Mouse (Mus musculus): ENCODE data around the gene Napsa.

Gene Napsa

DNA sequence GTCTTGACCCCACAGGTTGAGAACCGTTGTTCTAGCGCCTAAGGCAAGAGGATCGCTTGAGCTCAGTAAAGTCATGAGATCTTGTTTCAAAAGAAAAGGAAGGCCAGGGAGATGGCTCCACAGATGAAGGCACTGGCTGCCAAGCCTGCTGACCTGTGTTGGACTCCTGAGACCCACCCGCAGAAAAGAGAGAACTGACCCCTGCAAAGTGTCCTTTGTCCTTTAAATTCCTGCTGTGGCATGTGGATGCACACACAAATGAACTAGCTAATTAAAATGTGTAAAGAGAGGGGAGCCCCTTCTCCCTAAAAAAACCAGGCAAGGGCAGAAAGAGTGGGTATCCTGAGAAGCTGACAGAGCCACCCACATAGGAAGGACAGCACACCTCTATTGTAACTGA is 369 bp upstream of the Napsa start:
- DNase-seq (ENCODE audit: low spot score in 2 of 2), result no peak

DNA sequence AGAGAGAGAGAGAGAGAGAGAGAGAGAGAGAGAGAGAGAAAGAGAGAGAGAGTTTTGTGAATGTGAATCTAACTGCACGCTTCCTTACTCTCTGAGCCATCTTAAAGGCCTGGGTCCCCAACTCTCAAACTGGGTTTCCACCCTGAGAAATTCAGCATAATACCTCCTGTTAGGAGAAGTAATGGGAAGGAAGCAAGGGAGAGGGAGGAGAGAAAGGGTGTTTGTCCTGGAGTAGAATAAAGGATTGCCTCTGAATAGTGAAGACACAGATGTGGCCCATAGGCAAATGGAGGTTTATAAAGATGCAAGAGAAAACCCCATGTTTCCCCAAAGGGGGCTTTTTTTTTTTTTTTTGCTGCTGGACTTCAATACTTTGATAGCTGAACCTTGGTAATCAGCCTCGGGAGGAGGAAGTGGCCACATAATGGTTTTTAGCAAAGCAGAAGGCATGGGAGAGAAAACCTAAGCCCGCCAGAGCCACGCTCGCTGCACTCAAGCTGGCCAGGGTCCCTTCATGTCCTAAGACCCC is 840 bp downstream of the Napsa start:
- no peak for DNase-seq (ENCODE audit: low spot score in 2 of 2)

DNA sequence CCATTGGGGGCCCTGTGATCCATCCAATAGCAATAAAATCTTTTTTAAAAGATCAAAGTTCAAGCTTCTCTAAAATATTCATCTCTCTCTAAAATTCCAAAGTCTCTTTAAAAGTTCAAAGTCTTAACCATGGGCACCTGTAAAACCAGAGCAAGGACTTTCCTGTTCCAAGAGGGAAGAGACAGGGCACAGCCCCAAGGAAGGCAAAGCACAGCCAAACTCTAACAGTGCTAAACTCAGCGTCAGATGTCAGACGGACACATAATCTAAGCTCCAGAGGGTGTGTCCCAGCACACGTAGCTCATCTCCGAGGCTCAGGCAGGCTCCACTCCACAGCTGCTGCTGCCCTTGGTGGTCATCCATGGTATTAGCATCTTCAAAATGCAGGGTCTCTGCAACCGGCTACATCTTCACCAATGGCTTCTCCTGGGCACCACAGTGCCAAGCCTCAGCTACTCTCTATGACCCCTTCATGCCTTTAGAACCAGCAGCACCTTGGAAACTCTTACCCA is 4.2 kb downstream of the Napsa start:
- DNase-seq (ENCODE audit: low spot score in 2 of 2), result no peak

DNA sequence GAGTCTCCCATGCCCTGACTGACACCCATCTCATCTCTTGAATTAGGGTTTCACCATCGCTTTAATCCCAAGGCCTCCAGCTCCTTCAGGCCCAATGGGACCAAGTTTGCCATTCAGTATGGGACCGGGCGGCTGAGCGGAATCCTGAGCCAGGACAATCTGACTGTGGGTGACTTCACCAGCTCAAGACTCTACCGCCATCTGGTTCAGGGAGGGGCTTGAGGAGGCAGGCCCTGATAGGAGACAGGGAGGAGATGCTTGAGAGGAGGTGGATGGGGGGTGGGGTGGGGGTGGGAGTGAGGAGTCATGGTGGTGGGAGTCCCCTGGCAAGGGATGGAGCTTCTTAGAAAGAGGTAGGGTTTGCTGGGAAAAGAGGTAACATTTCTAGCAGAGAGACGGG is 9.5 kb downstream of the Napsa start:
- DNase-seq (ENCODE audit: low spot score in 2 of 2), result no peak

DNA sequence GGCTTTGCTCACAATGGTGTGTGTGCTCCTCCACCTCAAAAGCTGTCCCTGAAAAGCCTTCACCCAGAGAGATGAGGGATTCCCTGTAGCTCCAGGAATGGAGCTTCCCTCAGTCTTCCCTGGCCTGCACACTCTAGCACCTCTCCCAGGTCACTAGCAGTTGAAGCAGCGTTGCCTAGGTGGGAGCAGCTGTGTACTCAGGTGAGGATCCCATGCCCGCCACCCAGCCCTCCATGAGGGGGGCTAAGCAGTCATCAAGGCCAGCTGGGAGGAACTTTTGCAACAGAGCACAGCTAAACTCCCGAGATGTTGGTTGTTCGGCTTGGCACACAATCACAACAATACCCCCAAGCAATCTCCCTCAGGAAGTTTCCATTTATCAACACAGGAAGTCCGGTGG is 10.5 kb downstream of the Napsa start:
- DNase-seq (ENCODE audit: low spot score in 2 of 2), result no peak

DNA sequence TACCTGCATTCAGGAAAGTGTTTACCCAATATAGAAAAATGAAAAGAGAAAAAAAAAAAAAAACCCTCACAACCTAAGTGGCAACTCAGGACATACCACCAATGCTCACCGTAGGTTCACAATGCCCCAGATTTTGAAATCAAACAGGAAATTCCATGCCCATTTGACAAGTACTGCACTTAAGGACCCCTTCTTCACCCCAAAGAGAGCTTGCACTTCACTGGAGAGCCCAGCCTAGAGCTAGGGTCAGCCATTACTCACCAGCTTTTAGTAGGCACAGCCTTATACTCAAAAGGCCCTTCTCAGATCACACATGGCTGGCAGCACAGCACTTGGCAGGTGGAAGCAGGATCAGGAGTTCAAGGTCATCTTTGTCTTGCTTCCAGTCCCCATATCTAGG is 11.0 kb downstream of the Napsa start:
- DNase-seq (ENCODE audit: low spot score in 2 of 2), result no peak

DNA sequence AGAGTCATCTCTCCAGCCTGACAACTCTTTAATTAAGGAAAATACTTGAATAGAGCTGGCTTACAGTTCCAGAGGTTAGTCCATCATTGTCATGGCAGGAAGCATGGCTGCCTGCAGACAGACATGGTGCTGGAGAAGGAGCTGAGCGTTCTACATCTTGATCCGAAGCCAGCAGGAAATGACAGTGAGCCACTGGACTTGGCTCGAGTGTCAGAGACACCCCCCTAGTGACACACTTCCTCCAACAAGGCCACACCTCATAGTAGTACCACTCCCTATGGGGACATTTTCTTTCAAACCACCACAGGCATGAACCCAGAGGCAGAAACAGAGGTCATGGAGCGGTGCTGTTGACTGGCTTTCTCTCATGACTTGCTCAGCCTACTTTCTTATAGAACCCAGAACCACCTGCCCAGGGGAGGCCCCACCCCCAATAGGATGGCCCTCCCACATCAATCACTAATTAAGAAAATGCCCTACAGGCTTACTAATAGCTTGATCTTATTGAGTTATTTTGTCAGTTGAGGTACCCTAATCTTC is 12.2 kb downstream of the Napsa start:
- no peak for DNase-seq (ENCODE audit: low spot score in 2 of 2)

DNA sequence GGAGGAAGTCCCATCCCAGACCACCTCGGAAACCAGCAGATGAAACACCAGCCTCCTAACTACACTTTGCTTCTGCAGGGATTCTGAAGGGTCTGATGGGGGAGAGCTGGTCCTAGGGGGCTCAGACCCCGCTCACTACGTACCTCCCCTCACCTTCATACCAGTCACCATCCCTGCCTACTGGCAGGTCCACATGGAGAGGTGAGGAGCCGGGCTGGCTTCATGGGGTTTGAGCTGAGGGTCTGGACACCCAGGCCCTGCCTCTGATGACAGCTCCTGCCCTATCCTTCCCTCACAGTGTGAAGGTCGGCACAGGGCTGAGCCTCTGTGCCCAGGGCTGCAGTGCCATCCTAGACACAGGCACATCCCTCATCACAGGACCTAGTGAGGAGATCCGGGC is 12.7 kb downstream of the Napsa start:
- DNase-seq (ENCODE audit: low spot score in 2 of 2), result no peak

DNA sequence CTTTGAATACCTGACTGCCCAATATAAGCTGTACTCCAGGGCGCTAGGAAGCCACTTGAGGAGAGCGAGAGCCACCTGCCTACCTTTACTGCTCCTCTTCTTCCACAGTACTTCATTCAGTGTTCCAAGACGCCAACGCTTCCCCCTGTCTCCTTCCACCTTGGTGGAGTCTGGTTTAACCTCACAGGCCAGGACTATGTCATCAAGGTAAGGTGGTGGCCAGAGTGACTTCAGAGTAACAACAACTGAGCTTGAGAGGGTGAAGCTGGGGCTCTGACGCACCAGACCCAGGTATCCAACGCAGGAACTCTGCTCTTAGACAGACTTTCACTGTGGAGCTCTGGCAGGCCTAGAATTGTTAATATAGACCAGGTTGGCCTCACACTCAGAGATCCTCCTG is 13.4 kb downstream of the Napsa start:
- no peak for DNase-seq (ENCODE audit: low spot score in 2 of 2)

DNA sequence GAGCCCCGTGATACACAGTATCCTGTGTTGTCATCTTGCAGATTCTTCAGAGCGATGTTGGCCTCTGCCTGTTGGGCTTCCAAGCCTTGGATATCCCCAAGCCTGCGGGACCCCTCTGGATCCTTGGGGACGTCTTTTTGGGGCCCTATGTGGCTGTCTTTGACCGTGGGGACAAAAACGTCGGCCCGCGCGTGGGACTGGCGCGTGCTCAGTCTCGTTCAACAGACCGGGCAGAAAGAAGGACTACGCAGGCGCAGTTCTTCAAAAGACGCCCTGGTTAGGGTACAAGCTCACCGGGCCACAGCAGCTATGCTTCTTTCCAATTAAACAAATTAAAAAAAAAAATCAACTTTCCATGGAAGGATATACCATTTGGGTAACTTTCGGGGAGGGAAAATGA is 14.3 kb downstream of the Napsa start:
- no peak for DNase-seq (ENCODE audit: low spot score in 2 of 2)

DNA sequence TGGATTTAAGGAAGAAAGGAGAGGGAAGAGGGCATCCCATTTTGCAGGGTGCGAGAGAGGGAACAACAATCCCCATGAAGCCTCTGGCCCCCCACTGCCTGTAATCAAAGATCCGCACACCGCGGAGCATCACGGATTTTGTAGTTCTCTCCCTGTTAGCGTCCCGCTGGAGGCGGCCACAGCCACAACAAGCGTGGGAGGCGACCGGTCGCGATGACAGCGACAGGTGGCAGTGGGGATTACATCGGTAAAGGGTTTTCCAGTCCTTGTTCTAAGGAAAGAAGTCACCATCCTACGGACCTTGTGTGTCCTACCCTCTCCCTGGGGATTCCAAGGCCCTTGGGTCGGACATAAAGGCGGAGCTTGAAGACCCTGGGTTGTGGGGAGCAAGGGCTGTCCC is 14.8 kb downstream of the Napsa start:
- peak in 1 of 2 experiments; percentile 46 for DNase-seq (ENCODE audit: low spot score in 2 of 2)

DNA sequence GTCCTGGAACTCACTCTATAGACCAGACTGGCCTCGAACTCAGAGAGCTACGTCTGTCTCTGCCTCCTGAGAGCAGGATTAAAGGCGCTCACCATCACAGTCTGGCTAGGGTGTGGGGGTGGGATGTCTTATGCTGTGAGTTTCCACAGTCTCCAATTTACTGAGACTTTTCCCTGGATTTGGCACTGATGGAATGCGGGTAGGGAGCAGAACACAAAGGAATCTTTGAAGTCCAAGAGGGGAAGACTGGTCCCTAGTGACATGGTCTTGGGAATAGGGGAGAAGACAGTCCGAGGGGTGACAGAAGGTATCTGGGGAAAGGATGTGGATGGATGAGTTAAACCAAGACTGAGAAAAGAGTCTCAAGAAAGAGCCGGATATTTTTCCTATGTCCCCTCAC is 15.5 kb downstream of the Napsa start:
- no peak for DNase-seq (ENCODE audit: low spot score in 2 of 2)

DNA sequence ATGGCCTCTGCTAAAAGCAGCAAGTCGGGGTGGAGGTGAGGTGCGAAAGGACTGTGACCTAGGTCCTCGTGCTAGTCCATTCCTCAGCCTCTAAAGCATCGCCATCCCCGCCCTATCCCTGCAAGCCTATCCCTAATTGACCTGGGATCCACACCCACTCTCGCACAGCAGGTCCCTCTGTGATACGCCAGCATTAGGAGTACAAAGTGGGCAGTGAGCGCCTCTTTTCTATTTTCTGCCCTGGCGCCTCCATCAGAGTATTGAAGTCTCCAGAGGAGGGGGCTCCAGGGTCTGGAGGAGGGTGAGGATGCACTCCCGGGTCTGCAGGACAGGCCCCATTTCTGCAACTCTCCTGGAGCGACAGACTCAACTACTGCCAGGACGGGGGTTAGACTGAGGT is 16.2 kb downstream of the Napsa start:
- DNase-seq (ENCODE audit: low spot score in 2 of 2), result no peak

DNA sequence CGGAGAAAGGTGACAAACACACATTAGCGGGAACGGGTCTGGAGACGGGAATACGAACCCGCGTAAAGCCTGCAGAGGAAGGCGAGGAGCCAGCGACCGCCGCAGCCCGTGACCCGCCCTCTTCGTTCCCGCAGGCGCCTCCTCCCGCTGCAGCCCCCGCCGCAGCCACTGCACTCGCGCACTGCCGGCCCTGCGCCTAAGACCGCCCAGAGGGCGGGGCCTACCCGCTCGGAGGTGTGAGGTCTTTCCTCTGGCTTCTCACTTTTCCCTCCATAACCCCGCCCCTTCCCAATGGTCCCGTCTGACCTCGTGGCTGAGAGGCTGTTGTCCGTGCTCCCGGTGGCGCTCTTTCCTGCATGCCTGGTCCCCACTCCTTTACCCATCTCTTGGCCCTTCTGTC is 17.0 kb downstream of the Napsa start:
- peak; percentile 31 to 53 for DNase-seq (ENCODE audit: low spot score in 2 of 2)

DNA sequence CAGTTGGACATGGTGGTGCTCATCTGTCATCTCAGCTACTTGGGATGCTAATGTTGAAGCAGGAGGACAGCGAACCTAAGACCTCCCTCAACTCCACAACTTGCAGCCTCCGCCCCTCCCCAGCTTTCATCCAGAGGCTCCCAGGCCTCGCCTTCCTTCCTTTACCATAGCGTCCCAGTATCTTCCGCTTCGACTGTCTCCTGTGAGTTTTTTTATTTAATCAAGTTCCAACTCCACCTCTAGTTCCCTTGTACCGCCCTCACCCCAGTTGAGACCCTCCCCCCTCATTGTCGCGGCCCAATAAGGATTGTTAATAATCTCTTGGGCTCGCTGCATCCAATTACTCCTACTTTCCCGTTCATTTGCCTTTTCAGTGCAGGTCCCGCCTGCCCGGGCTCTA is 17.8 kb downstream of the Napsa start:
- no peak for DNase-seq (ENCODE audit: low spot score in 2 of 2)

DNA sequence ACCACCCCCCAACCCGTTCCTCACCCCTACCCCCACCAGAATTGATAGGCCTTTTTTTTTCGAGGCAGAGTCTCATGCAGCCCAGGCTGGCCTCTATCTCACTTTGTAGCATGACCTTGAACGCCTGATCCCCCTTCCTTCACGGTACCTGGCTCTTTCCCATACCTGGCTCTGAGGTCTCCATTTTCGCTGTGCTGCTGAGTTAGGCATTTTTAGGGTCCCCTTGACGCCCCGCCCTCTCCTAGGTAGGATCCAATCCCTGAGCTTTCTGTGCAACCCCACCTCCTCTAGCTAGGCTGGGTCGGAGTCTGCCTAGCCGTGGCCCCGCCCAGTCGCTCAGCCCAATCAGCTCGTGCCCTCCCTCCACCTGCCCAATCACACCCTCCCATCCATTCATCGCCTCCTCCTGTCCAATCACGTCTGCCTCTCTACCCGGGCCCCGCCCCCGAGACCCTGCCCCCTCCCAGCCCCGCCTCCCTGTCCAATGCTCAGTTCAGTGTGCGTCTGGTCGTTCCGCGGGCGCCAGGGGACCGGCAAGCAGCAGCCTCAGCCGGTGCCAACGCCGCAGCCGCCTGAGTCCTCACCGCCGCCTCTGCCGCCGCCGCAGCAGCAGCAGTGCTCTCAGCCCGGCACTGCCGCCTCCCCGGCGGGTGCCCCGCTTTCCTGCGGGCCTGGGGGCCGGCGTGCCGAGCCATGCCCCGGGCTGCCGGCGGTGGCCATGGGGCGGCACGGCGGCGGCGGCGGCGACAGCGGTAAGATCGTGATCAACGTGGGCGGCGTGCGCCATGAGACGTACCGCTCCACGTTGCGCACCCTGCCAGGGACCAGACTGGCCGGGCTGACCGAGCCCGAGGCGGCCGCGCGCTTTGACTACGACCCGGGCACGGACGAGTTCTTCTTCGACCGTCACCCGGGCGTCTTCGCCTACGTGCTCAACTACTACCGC is 18.5 kb downstream of the Napsa start, which contains the start of gene Kcnc3:
Gene Kcnc3, plus strand, starts transcription at position 263 of the 946 bp plus-strand sequence.
- peak; percentile 86 to 92 for DNase-seq (ENCODE audit: low spot score in 2 of 2)

DNA sequence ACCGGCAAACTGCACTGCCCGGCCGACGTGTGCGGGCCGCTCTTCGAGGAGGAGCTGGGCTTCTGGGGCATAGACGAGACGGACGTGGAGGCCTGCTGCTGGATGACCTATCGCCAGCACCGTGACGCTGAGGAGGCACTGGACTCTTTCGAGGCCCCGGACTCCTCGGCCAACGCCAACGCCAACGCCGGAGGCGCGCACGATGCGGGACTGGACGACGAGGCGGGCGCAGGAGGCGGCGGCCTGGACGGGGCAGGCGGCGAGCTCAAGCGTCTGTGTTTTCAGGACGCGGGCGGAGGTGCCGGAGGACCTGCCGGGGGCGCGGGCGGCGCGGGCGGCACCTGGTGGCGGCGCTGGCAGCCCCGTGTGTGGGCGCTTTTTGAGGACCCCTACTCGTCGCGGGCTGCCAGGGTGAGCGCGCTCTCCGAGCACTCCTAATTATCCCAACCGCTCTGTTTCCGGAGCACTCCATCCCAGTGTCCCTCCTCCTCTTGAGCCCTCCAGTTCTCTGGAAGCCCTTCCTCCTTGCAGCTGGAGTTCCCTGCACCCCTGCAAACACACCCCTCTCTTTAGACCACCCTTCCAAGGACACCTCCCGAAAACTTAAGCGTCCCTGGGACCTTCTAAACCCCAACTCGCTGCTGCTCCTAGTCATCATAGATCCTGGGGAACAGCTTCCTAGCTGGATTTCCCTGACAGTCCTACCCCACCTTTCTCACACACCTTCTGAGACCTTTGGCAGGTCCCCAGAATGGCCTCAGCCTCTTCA is 19.4 kb downstream of the Napsa start:
- no peak for DNase-seq (ENCODE audit: low spot score in 2 of 2)

DNA sequence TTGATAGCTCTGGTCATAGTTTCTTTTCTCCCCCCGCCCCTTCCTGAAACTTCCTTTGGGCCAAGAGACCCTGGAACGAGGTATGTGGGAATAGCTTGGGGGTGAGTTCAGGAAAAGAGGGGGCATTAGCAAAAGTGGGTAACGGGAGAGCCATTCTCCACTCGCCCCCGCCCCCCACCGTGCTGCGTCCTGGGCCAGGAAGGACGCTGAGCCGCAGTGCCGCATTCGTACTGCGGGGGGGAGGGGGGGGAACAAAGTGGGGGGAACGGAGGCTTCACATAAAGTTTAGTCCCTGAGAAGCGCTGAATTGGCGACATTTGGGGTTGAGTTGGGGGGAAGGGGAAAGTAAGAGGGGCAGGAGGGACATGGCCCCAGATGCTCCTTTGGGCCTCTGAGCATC is 20.9 kb downstream of the Napsa start:
- no peak for DNase-seq (ENCODE audit: low spot score in 2 of 2)

DNA sequence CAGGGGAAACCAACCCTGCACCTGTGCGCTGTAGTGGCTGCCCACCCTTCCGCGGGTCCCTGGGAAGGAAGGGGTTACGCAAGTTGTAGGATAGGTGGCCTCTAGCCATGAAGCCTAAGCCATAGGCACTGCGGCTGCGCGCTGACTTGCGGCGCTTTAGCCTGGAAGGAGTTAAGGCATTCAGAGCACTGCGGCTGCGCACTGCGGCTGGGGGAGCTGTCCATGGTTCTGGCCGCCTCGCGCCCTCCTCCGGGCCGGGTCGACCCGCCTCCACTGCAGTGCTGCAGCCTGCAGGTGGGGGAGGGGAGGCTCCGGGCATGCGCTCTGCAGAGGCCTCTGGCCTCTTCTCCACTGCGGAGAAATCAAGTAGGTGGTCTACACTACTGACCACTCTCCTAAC is 21.6 kb downstream of the Napsa start:
- peak; percentile 52 to 78 for DNase-seq (ENCODE audit: low spot score in 2 of 2)

DNA sequence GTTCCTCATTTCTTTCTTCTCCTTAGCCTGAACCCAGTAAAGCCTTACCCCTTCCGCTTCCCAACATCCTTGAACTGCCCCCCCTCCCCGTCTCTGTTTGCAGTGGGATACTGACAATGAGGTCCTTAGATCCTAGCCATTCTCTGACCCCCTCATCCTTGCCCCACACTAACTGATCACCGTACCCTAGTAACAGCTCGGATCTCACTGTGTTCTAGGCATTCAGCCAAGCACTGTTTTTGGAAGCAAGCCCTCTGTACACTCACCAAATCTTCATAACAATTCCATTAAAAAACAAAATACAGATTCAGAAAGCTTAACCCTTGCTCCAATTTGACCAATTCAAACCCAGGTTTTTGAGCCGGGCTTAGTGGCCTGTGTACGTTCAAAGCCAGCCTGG is 22.1 kb downstream of the Napsa start:
- no peak for DNase-seq (ENCODE audit: low spot score in 2 of 2)

DNA sequence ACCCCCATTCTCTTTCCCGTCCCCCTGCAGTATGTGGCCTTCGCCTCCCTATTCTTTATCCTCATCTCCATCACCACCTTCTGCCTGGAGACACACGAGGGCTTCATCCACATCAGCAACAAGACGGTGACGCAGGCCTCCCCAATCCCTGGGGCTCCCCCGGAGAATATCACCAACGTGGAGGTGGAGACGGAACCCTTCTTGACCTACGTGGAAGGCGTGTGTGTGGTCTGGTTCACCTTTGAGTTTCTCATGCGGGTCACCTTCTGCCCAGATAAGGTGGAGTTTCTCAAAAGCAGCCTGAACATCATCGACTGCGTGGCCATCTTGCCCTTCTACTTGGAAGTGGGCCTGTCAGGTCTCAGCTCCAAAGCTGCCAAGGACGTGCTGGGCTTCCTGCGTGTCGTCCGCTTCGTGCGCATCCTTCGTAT is 23.0 kb downstream of the Napsa start:
- no peak for DNase-seq (ENCODE audit: low spot score in 2 of 2)

DNA sequence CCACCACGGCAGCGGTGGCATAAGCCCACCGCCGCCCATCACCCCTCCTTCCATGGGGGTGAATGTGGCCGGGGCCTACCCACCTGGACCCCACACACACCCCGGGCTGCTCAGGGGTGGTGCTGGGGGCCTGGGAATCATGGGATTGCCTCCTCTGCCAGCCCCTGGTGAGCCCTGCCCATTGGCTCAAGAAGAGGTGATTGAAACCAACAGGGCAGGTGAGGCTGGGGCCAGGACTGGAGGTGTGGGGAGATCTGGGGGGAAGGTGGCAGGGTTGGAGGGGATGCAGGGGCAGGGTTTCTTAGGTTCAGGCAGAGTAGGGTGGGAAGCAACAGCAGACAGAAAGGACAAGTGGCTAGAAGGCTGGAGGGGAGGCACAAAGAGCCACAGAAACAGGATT is 23.9 kb downstream of the Napsa start:
- DNase-seq (ENCODE audit: low spot score in 2 of 2), result no peak

Measured in natural killer cell, adult 2 months (primary cell).